Mouse (Mus musculus): ENCODE data around the gene Vat1.

- TF ChIP-seq CTCF (IDR thresholded peaks at IDR 0.05; ENCODE audit: insufficient read depth, low read length) (no peak), POLR2A (IDR thresholded peaks at IDR 0.05; ENCODE audit: borderline replicate concordance, extremely low read depth, low read depth, low read length) (no peak)
Measured at GRCm38 (mm10) chr11:101477194-101477551, 11.1 kb upstream of the Vat1 start.
